Mouse (Mus musculus) left cerebral cortex, adult 11 months (tissue): ENCODE measurements around the gene Cxcl9.

ENCODE experiments used
- DNase-seq: peaks from one replicate; pipeline ENCODE4 v3.0.0; 2022; ENCODE audit warnings: low spot score

Cxcl9 gene

GRCm38 (mm10) chr5:92278942-92279537 is 48.8 kb downstream of the Cxcl9 start:
- DNase-seq: no peak

- DNase-seq: peak; percentile 75
Observed at GRCm38 (mm10) chr5:92277437-92278394, 50.2 kb downstream of the Cxcl9 start, which contains the start of gene Naaa. Naaa (minus strand) TSS chr5:92278170.
